Mouse (Mus musculus) G1E (cell line): ENCODE data around the gene S100a7a.

Source experiments
- CTCF ChIP-seq: IDR thresholded peaks from 2 replicates; pipeline ENCODE4 v1.5.1; 2012; ENCODE audit warnings: low read depth, low read length, inconsistent platforms, mixed read lengths
- GATA1 ChIP-seq: IDR thresholded peaks from 2 replicates; pipeline ENCODE4 v1.6.1; 2012; ENCODE audit warnings: borderline replicate concordance, low read length, inconsistent platforms, mixed read lengths
- GATA2 ChIP-seq: IDR thresholded peaks from 2 replicates; pipeline ENCODE4 v1.6.1; 2012; ENCODE audit warnings: low read depth, low read length, inconsistent platforms, borderline replicate concordance
- POLR2AphosphoS5 ChIP-seq: IDR thresholded peaks from 2 replicates; pipeline ENCODE4 v1.6.1; 2012; ENCODE audit warnings: low read depth, low read length, inconsistent platforms; ENCODE audit not compliant: insufficient replicate concordance
- TAL1 ChIP-seq: conservative IDR thresholded peaks from 2 replicates; pipeline ENCODE4 v1.6.1; 2012; ENCODE audit warnings: low read depth, low read length, inconsistent platforms, mixed read lengths

- no peak for TF ChIP-seq CTCF
- no peak for TF ChIP-seq TAL1
- no peak for TF ChIP-seq POLR2AphosphoS5
- TF ChIP-seq GATA2, result no peak
- no peak for TF ChIP-seq GATA1
Observed at GRCm38 (mm10) chr3:90615415-90615814, 38.4 kb upstream of the S100a7a start.
